Mouse (Mus musculus): ENCODE measurements around the gene Gm26620.

Gm26620 gene

GRCm38 (mm10) chr1:170871402-170871801, 13.5 kb upstream of the Gm26620 start:
- DNase-seq (ENCODE audit: low spot score): no peak

DNA sequence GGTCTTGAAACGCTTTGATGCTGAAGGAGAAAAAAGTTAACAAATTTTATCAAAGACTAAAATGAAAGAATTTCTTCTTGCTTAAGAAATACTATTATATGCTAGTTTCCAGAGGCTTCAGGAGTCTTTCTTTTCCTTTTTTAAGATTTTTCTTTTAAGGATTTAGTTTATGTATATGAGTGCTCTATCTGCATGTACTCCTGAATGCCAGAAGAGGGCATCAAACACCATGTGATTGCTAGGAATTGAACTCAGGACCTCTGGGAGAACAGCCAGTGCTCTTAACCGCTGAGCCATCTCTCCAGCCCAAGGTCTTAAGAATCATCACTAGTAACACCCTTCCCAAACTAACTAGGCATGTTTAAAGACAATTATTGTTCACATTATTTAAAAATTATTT, 12.9 kb upstream of the Gm26620 start:
- DNase-seq (ENCODE audit: low spot score): no peak

- DNase-seq (ENCODE audit: low spot score): no peak
Observed at GRCm38 (mm10) chr1:170875676-170876075, 9.2 kb upstream of the Gm26620 start.

DNA sequence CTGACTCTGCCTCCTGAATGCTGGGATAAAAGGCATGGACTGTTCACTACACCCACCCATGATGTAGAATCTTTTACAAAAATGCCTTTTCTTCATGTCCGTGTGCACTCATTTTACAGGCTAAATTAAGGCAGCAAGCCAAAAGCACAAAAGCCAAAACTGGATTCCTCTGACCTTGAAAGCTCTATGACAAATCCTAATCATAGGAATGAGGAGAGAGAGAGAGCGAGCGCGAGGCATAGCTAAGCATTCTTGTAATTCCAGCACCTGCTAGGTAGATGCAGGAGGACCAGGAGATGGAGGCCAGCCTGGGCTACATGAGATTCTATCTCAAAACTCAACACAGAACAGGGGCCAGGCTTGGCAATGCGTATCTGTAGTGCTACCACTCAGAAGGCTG, 8.0 kb upstream of the Gm26620 start:
- no peak for DNase-seq (ENCODE audit: low spot score)

DNA sequence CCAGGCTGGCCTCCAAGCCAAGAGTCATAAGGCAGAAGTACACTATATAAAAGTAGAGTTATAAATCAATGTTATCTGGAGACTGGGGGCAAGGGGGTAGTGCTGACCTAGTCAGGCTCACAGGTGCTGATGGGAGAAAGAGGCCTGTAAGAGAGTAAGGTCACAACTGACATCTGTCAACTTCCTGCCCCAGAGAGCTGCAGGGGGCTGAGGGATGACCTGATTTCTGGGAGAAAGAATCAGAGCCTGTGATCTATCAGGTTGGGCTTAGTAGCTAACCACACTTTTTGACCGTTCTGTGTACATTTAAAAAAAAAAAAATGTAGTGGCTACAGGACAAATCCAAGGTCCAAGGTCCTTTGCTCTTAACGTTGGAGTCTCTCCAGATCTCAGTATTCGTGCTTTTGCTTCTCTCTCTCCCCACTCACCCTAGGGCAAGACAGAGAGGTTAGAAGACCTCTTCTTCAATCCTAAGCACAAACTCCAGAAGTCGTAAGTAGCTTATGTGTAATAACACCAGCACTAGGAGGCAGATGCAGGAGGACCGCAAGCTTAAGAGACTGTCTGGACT, 1.9 kb upstream of the Gm26620 start:
- no peak for DNase-seq (ENCODE audit: low spot score)

- DNase-seq (ENCODE audit: low spot score): no peak
Observed at GRCm38 (mm10) chr1:170884390-170884789, 475 bp upstream of the Gm26620 start.

GRCm38 (mm10) chr1:170886044-170886458, 1.2 kb downstream of the Gm26620 start:
- no peak for DNase-seq (ENCODE audit: low spot score)

DNA sequence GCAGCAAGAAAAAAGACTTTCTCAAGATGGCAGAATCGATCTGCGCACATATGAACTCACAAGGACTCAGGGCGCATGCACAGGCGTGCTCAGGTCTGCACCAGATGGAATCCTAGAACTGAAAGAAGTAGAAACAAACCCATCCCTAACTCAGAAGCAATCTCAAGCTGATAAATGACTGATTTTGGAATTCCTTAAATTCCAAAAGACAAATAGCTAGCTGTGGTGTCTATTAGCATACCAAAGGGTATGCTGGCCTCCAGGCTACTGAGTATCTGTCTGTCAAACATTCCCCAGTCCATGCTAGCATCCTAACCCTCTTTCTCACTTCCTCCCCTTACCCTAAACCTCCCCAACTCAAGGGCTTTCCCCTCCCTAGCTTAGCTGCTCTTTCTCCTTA, 4.4 kb downstream of the Gm26620 start:
- DNase-seq (ENCODE audit: low spot score): no peak

- no peak for DNase-seq (ENCODE audit: low spot score)
Observed at GRCm38 (mm10) chr1:170891646-170892045, 6.8 kb downstream of the Gm26620 start.

DNA sequence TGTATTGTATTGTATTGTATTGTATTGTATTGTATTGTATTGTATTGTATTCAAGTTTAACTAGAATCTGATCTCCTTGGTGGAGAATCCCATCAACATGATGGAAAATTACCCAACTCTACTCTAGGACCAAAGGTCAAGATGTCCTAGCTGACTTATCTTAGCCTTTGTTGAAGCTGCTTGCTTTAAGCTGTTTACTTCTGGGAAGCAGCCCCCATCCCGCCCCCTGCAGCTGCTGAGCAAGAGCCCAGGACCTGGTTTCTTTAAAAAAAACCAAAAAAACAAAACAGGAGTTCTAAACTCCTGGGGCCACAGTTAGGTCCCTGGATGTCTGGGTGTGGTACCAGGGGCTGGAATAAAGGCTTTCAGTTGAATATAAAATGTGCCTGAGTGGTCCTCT, 7.4 kb downstream of the Gm26620 start:
- DNase-seq (ENCODE audit: low spot score): no peak

DNA sequence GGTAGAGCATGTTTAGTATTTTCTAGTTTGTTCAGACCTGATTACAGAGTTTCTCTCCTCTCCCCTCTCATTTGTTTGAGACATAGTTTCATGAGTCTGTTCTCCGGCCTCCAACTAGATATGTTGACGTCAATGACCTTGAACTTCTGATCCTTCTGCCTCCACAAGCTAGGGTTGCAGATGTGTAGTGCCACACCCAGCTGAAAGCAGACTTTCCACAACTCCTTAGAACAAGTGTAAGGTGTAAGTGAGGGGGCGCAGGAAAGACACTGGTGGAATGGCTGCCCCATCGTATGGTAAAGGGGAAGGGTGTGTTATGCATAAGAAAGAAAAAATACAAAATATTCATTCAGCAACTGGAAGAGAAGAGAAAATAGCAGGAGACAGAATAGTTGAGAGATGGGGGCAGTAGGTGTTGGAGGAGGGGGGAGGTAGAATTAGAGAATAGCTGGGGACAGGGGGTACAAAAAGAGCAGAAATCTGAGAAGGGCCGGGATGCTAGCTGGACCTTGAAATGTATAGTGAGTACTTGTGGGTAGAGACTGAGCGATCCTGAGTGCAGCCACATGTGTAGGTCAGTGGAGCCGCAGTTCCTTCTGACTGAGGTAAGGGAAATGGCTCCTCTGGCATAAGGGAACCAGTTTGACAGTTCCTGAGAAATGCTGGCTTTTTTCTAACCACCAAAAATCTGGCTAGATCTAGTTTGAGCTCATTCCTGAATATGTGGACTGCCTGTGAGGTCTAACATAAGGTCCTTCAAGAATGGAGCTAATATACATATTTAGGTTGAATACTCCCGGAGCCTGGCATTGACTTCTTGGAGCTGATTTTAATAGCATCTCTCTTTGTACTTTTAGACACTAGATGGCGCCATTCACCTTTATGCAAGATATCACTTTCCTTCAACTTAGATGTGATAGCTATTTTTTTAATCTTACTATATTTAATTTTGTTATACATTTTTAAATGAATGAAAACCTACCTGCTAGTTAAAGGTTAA, 10.0 kb downstream of the Gm26620 start:
- DNase-seq (ENCODE audit: low spot score): peak; percentile 21

GRCm38 (mm10) chr1:170896651-170897281, 11.9 kb downstream of the Gm26620 start:
- no peak for DNase-seq (ENCODE audit: low spot score)

GRCm38 (mm10) chr1:170898413-170899075, 13.7 kb downstream of the Gm26620 start:
- no peak for DNase-seq (ENCODE audit: low spot score)

DNA sequence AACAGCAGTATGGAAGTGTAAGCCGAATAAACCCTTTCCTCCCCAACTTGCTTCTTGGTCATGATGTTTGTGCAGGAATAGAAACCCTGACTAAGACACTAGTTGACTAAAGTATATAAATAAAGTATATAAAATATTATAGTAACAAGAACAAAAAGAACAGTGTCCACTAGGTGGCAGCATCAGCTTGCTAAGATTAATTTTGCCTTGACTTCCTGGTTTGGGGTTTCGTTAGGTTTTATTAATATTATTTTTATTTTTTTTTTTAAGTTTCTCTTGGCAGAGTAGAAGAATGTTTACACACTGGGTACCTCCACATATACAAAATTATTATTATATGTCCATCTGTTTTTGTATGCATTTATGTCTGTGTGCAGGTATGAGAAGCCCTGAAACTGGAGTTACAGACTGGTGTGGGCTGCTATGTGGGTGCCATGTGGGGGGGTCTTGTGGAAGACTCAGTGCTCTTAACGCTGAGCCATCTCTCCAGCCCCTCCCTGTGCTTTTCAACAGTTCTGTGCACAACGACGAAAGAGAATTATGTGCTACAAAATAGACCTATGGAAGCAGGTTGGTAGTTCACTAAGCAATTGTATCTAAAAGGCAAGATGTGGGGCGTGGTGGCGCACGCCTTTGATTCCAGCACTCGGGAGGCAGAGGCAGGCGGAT, 16.1 kb downstream of the Gm26620 start:
- DNase-seq (ENCODE audit: low spot score): peak; percentile 35

DNA sequence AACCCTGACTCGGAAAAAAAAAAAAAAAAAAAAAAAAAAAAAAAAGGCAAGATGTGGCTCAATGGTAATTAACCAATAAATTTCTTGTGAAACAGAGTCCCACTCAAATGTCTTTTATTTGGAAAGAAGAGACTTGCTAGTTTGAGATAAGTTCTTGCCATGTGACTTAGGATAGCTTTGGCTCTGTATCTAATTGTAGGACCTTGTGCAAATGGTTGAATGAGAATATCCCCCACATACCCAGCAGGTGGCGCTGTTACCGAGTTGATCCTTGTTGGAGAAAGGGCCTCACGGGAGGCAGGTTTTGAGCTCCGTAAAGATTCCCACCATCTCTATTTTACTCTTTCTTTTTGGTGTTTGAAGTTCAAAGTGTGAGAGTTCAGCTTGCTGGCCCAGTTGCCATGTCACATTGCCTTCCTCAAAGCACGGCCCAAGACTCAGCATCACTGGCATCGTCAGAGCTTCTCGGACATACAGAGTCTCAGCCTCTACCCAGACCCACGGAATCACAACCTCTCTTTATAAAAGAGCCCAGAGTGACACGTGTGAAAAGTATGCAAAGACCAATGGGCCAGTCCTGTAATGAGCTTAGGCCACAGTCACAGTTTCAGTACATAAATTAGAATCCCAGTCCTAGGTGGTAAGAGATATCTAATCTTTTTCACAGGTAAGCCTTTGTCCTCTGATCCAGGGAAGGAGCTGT, 16.8 kb downstream of the Gm26620 start:
- peak; percentile 73 for DNase-seq (ENCODE audit: low spot score)

GRCm38 (mm10) chr1:170903485-170903884, 18.6 kb downstream of the Gm26620 start:
- DNase-seq (ENCODE audit: low spot score): no peak

DNA sequence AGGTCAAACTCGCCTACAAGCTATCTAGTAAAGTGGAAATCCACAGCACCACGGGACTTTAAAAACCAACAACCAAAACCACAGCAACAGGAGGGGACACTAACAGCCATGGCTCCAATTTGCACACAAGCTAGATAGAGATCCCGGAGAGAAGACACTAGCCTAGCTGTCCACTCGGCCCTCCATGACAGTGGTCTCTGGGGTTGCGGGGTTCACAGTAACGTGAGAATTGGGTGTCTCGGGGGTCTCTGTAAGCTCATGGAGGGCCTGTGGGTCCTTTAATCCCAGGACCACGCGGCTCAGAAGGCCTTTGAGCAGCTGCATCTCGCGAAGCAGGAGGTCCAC, 22.2 kb downstream of the Gm26620 start:
- DNase-seq (ENCODE audit: low spot score): no peak

DNA sequence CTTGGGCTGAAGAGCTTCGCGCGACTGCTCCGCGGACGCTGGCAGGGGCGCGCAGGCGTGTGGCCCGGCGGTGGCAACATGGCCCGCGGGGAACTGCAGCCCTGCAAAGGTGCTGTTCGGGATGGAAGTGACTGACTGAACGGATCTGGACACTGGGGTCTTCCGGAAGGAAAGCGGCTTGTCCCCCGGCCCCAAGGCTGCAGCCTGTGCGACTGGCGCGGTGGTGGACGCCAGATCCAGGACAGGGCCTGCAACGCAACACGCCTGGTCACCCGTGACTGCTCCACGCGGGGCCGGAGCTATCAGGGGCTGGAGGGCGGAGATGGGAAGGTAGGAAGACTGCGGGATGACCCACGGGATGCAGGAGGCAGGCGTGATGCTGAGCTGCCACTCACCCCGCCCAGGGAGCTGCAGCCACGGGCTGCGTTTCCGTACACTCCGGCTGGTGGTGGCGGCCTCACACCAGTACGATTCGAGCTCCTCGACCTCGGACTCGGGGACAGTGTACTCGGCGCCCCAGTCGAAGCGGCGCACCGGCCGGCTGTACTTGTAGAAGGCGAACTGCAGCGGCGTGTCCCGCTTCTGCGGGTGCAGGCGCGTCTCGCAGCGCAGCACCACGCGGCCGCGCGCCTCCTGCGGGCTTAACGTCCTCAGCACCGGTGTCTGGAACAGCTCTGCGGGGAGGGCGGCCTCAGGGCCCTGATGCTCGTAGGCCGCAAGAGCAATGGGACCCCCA, 22.8 kb downstream of the Gm26620 start:
- DNase-seq (ENCODE audit: low spot score): no peak

DNA sequence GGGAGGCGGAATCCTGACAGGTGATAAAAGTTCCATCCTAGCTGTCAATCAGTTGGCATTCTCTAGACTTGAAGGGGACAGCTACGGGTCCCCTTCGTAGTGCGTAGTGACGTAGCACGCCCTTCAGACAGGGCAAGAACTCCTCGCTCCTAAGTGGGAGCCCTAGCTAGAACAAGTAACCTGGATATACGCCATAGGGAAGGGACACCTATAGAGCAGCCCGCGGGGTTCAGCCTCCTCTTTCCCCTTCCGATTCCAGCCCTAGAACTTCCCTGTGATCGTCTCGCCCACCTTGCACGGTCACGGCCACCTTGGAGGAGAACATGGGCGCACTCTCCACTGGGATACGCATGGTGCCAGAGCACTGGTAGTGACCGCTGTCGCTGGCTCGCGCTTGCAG, 23.5 kb downstream of the Gm26620 start:
- no peak for DNase-seq (ENCODE audit: low spot score)

GRCm38 (mm10) chr1:170911907-170912660, 27.2 kb downstream of the Gm26620 start:
- no peak for DNase-seq (ENCODE audit: low spot score)

All from T-cell, adult 2 months (primary cell).